8 mouse cellular contexts compared by ENCODE assay signal in genomic region chrX:74084946-74085498, GRCm38 (mm10). TPM values are rescaled to one million over a fixed set of nuclear protein-coding genes. Genes with fewer than 3 reads are reported as not detected.
A peak's percentile ranks its signal among the peaks of the same experiment; 100 is the strongest.
DNase-seq lines count a peak whose midpoint lies in the region; ATAC-seq and TF ChIP-seq lines count a peak whose summit lies in the region.

No protein-coding gene starts in this region.

- 28% methylated on average over 38 of the region's 56 CpGs for WGBS in hindbrain, postnatal 0 days
- 30% methylated on average over 26 of the region's 56 CpGs for WGBS in macrophage (ENCODE audit: missing documents)

- H3K79me2 ChIP-seq in macrophage (ENCODE audit: inconsistent target): peaks cover 48% of the 10 kb centered on the region

- intact Hi-C loops in gastrocnemius, adult 2 months (cut with DNase I): loop anchor here (5.0 kb wide), 1 partner anchor 63 kb away; the partner anchor contains the start of gene Irak1
- intact Hi-C loops in left cerebral cortex, adult 2 months (cut with DNase I): loop anchor here (1.0 to 2.0 kb wide), 3 partner anchors 62 to 162 kb away; partner anchors contain the start of genes Hcfc1 and Irak1

- ATAC-seq in activated CD4-positive, CD25-positive, alpha-beta regulatory T cell, adult 4 months: peak; percentile 33
- ATAC-seq in common myeloid progenitor, adult 5-6 weeks (replicated peaks; ENCODE audit: low read depth, poor library complexity, severe bottlenecking): peak; percentile 57
- peak; percentile 80 for ATAC-seq in hindbrain, postnatal 0 days

- peak overlapping the region; percentile 58 for H3K4me2 ChIP-seq in hindbrain, postnatal 0 days (ENCODE audit: low read depth, low read length)

- TF ChIP-seq CTCF in gastrocnemius, adult 2 months (IDR thresholded peaks at IDR 0.05): no peak
- TF ChIP-seq CTCF in hindbrain, postnatal 0 days (IDR thresholded peaks at IDR 0.05; ENCODE audit: low read depth): no peak; the same call in 1 of the 2 replicates
- TF ChIP-seq CTCF in left cerebral cortex, adult 2 months (IDR thresholded peaks at IDR 0.05): no peak

- peak overlapping the region; percentile 89 for H3K4me3 ChIP-seq in gastrocnemius, adult 2 months
- H3K4me3 ChIP-seq in hindbrain, postnatal 0 days (ENCODE audit: low read length): peak overlapping the region; percentile 57
- H3K4me3 ChIP-seq in left cerebral cortex, adult 2 months: peak overlapping the region; percentile 62
- peak overlapping the region; percentile 40 for H3K4me3 ChIP-seq in macrophage (ENCODE audit: inconsistent target)

- H3K9ac ChIP-seq in hindbrain, postnatal 0 days (replicated peaks; ENCODE audit: low read length): peak overlapping the region; percentile 72

- no peaks in the 10 kb centered on the region for H3K9me3 ChIP-seq in hindbrain, postnatal 0 days (ENCODE audit: low read length)

- DNase-seq in gastrocnemius, adult 2 months: peak; percentile 90
- DNase-seq in hindbrain, postnatal 0 days (ENCODE audit: low spot score): peak; percentile 89
- peak; percentile 70 to 78 for DNase-seq in left cerebral cortex, adult 2 months (ENCODE audit: extremely low spot score in 1 of 2, low spot score in 2 of 2)
- peak; percentile 72 for DNase-seq in retina, postnatal 7 days (ENCODE audit: low read depth, low spot score)
- peak; percentile 47 to 62 for DNase-seq in urinary bladder, adult 18-20 months (ENCODE audit: low spot score in 2 of 2)

- H3K4me1 ChIP-seq in hindbrain, postnatal 0 days (ENCODE audit: insufficient read depth, low read length): no peaks in the 10 kb centered on the region

- H3K27ac ChIP-seq in gastrocnemius, adult 2 months: peak overlapping the region; percentile 97
- H3K27ac ChIP-seq in hindbrain, postnatal 0 days: peak overlapping the region; percentile 96
- H3K27ac ChIP-seq in left cerebral cortex, adult 2 months: peak overlapping the region; percentile 94
- no peak overlapping the region for H3K27ac ChIP-seq in macrophage

- no peaks in the 10 kb centered on the region for H3K36me3 ChIP-seq in hindbrain, postnatal 0 days (ENCODE audit: insufficient read depth, low read length)
- no peaks in the 10 kb centered on the region for H3K36me3 ChIP-seq in macrophage (ENCODE audit: inconsistent target)

- no peaks in the 10 kb centered on the region for H3K27me3 ChIP-seq in hindbrain, postnatal 0 days (ENCODE audit: insufficient read depth, low read length)

RNA-seq across cellular contexts. Expression of gene Opn1mw, which starts 42.2 kb away (rescaled TPM):
- polyA plus RNA-seq in activated CD4-positive, CD25-positive, alpha-beta regulatory T cell, adult 4 months (2017; shearing (Covaris generic)): not detected
- not detected in 2 replicates for total RNA-seq in common myeloid progenitor, adult 5-6 weeks (2017)
- total RNA-seq in gastrocnemius, adult 2 months (2021): not detected
- total RNA-seq in hindbrain, postnatal 0 days (2014; rRNA removed): not detected in 2 replicates
- polyA plus RNA-seq in hindbrain, postnatal 0 days (2015; fragmentation: Nextera tagmentation; extraction: Ambion mirVana): 0.14 TPM in 1 of 2 replicates, not detected in the other
- 1 to 10 TPM in 1 of 2 experiments, under 1 TPM in 1; 0.66 to 1.6 TPM for total RNA-seq in left cerebral cortex, adult 2 months (2021)
- not detected for total RNA-seq in macrophage (2018; cell fraction: chromatin; rRNA removed)
- not detected for total RNA-seq in macrophage (2018; cell fraction: cytosol; rRNA removed)
- total RNA-seq in macrophage (2018; cell fraction: nucleus; rRNA removed): not detected
- polyA plus RNA-seq in macrophage (2018): not detected in 3 replicates

RNA-seq across cellular contexts. Expression of gene Mecp2, which starts 50.1 kb away (rescaled TPM):
- 10 to 100 TPM; 16.3 to 18.2 TPM for polyA plus RNA-seq in activated CD4-positive, CD25-positive, alpha-beta regulatory T cell, adult 4 months (2017; shearing (Covaris generic))
- 16.9 and 26.2 TPM in 2 replicates for total RNA-seq in common myeloid progenitor, adult 5-6 weeks (2017)
- 10 to 100 TPM; 29.0 to 29.3 TPM for total RNA-seq in gastrocnemius, adult 2 months (2021)
- 48.9 and 62.0 TPM in 2 replicates for total RNA-seq in hindbrain, postnatal 0 days (2014; rRNA removed)
- polyA plus RNA-seq in hindbrain, postnatal 0 days (2015; fragmentation: Nextera tagmentation; extraction: Ambion mirVana): 12.2 and 12.5 TPM in 2 replicates
- 10 to 100 TPM; 85.0 to 89.3 TPM for total RNA-seq in left cerebral cortex, adult 2 months (2021)
- total RNA-seq in macrophage (2018; cell fraction: chromatin; rRNA removed): 10 to 100 TPM; 30.2 to 80.0 (median 52.1) TPM
- 10 to 100 TPM; 16.3 to 29.9 (median 24.7) TPM for total RNA-seq in macrophage (2018; cell fraction: cytosol; rRNA removed)
- 10 to 100 TPM; 26.6 to 74.1 (median 42.3) TPM for total RNA-seq in macrophage (2018; cell fraction: nucleus; rRNA removed)
- 13.0 to 16.3 TPM (median 15.6 TPM) in 3 replicates for polyA plus RNA-seq in macrophage (2018)
